Mouse (Mus musculus) intestine, postnatal 0 days (tissue): ENCODE measurements around the gene Cd6. TPM values are rescaled to one million over a fixed set of nuclear protein-coding genes. Genes with fewer than 3 reads are reported as not detected.

Experiments used
- ATAC-seq: fragments of 200-750 bp; cut with Nextera tagmentation; 2 replicates; pipeline ENCODE4 v1.8.0; 2017; ENCODE audit warnings: mild to moderate bottlenecking, moderate TSS enrichment, moderate library complexity
- H3K27ac ChIP-seq: fragments of 300-500 bp; sonication (generic); 2 replicates; pipeline ENCODE4 v1.5.1; 2014; ENCODE audit warnings: mild to moderate bottlenecking, low read depth, low read length, moderate library complexity
- H3K27me3 ChIP-seq: fragments of 300-500 bp; sonication (generic); replicated peaks from 2 replicates; pipeline ENCODE4 v1.6.1; 2014; ENCODE audit warnings: low read length, mixed read lengths; ENCODE audit not compliant: control insufficient read depth, insufficient read depth
- H3K36me3 ChIP-seq: fragments of 300-500 bp; sonication (generic); 2 replicates; pipeline ENCODE4 v1.6.1; 2014; ENCODE audit warnings: mild to moderate bottlenecking, moderate library complexity; ENCODE audit not compliant: control insufficient read depth, insufficient read depth
- H3K4me1 ChIP-seq: fragments of 300-500 bp; sonication (generic); replicated peaks from 2 replicates; pipeline ENCODE4 v1.6.1; 2014; ENCODE audit warnings: antibody characterized with exemption, low read length, mixed read lengths; ENCODE audit not compliant: control insufficient read depth, insufficient read depth
- H3K4me2 ChIP-seq: fragments of 300-500 bp; sonication (generic); replicated peaks from 2 replicates; pipeline ENCODE4 v1.6.1; 2014; ENCODE audit warnings: low read depth, mild to moderate bottlenecking, moderate library complexity
- H3K4me3 ChIP-seq: fragments of 300-500 bp; sonication (generic); 2 replicates; pipeline ENCODE4 v1.5.1; 2014; ENCODE audit warnings: low read depth, low read length
- H3K9ac ChIP-seq: fragments of 300-500 bp; sonication (generic); 2 replicates; pipeline ENCODE4 v1.6.1; 2014; ENCODE audit warnings: mild to moderate bottlenecking, low read depth, low read length
- H3K9me3 ChIP-seq: fragments of 300-500 bp; sonication (generic); 2 replicates; pipeline ENCODE4 v1.6.1; 2016; ENCODE audit warnings: mixed run types; ENCODE audit not compliant: control insufficient read depth
- CTCF ChIP-seq: sonication (generic); IDR thresholded peaks from 2 replicates; pipeline ENCODE4 v1.5.1; 2016; ENCODE audit warnings: low read depth, mild to moderate bottlenecking, control low read depth, antibody characterized with exemption, moderate library complexity
- WGBS: fragments of 180-500 bp; shearing (Covaris S2); extraction: QIAGEN DNeasy Blood & Tissue Kit; methylation state at CpG from one replicate; pipeline ENCODE4 v1.1.7; 2014; 5-methylcytosine and 5-hydroxymethylcytosine counted together
- polyA plus RNA-seq: library from polyadenylated mRNA; unstranded; fragments of >200 nt; fragmentation: Nextera tagmentation; extraction: Ambion mirVana; gene quantifications from 2 replicates; pipeline ENCODE4 v1.2.1, GENCODE M21; 2015

Cd6 gene
- polyA plus RNA-seq, 1 experiment from 2014 or later: 0.05 TPM

DNA sequence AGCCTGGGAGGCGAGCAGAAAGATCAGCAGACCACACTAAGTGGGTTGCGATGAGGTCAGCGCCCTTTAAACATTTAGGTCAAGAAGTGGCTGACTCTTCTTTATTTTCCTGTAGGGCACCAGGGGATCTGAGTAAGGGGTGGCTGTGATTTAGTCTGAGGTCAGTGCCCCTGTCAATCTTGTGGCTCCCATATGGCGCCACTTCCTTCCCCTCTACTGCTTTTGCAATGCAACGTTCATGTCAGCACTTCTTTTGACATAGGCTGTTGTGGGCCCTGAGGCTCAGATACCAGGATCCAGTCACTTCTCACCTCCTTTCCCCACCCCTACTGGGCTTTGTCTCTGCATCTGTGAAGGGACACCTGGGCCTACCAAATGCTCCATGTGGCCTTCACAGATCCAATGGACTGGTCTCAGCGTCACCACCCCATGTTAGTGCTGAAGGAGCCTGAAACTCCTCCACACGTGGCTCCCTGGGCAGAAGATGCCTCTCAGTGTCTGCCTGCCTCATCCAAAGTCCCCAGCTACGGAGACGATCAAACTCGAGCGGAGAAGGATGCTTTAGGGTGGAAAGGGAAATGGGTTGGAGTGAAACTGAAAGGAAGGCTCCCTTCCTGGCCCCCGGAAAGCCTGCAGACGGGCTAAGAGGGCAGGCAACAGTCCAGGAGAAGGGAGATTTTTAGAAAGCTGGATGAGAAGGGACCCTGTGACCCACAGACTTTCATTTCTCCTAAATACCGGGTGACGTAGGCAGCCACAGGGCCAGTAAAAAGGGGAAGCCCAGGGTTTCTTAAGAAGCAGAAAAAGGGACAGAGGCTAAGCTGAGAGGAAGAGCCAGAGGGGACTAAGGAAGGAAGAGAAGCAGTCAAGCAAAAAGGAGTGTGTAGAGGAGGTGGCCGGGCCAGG, 12.1 kb upstream of the Cd6 start:
- Histone ChIP-seq H3K4me2 (peak overlapping the region; percentile 24), H3K4me1 (no peaks in the 10 kb centered on the region), H3K27ac (no peak overlapping the region), H3K4me3 (no peak overlapping the region), H3K27me3 (no peaks in the 10 kb centered on the region; the same call in 1 of the 2 replicates), H3K36me3 (no peaks in the 10 kb centered on the region), H3K9ac (no peak overlapping the region), H3K9me3 (no peaks in the 10 kb centered on the region)
- 69% methylated on average over 16 of the region's 16 CpGs for WGBS
- no peak for TF ChIP-seq CTCF
- ATAC-seq: no peak

GRCm38 (mm10) chr19:10839010-10839892, 9.4 kb upstream of the Cd6 start, which contains the start of gene Slc15a3:
Gene Slc15a3, plus strand, starts transcription at chr19:10839727.
- Histone ChIP-seq H3K27me3 (no peaks in the 10 kb centered on the region; the same call in 1 of the 2 replicates), H3K4me1 (no peaks in the 10 kb centered on the region), H3K9me3 (no peaks in the 10 kb centered on the region), H3K4me3 (no peak within 1 kb of the TSS), H3K27ac (no peak within 1 kb of the TSS), H3K4me2 (no peak within 1 kb of the TSS), H3K36me3 (no peaks in the 10 kb centered on the region), H3K9ac (no peak within 1 kb of the TSS)
- 77% methylated on average over 15 of the region's 15 CpGs for WGBS
- ATAC-seq: no peak
- no peak for TF ChIP-seq CTCF

- Histone ChIP-seq H3K4me2 (no peak overlapping the region), H3K36me3 (no peaks in the 10 kb centered on the region), H3K4me3 (no peak overlapping the region), H3K9me3 (no peaks in the 10 kb centered on the region), H3K27me3 (no peaks in the 10 kb centered on the region), H3K27ac (no peak overlapping the region), H3K9ac (no peak overlapping the region), H3K4me1 (no peaks in the 10 kb centered on the region)
- no peak for ATAC-seq
- 35% methylated on average over 3 of the region's 3 CpGs for WGBS
- no peak for TF ChIP-seq CTCF
Observed at GRCm38 (mm10) chr19:10835671-10836070, 5.8 kb upstream of the Cd6 start.

- Histone ChIP-seq H3K4me3 (no peak overlapping the region), H3K9ac (no peak overlapping the region), H3K4me1 (no peaks in the 10 kb centered on the region), H3K27ac (no peak overlapping the region), H3K27me3 (no peaks in the 10 kb centered on the region), H3K9me3 (no peaks in the 10 kb centered on the region), H3K4me2 (no peak overlapping the region), H3K36me3 (no peaks in the 10 kb centered on the region)
- no peak for TF ChIP-seq CTCF
- WGBS: 75% methylated on average over 3 of the region's 3 CpGs
- no peak for ATAC-seq
Observed at GRCm38 (mm10) chr19:10833611-10834010, 3.8 kb upstream of the Cd6 start.

DNA sequence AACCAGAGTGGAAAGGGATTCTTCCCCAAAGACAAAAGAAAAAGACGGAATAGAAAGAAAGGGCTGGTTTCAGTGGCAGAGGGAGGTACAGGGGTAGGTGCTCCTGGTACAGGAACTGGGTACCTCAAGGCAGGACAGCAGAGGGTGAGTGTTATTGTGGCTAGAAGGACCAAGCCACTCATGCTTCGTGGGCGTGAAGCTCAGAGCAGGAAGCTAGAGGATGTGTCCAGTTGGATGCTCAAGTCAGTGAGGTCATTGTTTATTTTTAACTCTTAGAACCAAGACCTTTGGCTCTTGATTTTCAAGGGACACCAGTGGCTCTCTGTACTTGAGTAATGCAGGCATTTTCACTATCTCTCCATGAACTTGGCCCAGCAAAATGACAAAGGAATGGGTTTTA, 2.2 kb upstream of the Cd6 start:
- Histone ChIP-seq H3K27ac (no peak overlapping the region), H3K4me3 (no peak overlapping the region), H3K27me3 (no peaks in the 10 kb centered on the region), H3K36me3 (no peaks in the 10 kb centered on the region), H3K9ac (no peak overlapping the region), H3K4me2 (no peak overlapping the region), H3K9me3 (no peaks in the 10 kb centered on the region), H3K4me1 (no peaks in the 10 kb centered on the region)
- no peak for ATAC-seq
- WGBS: 67% methylated on average over 3 of the region's 3 CpGs
- no peak for TF ChIP-seq CTCF

GRCm38 (mm10) chr19:10831424-10831823, 1.6 kb upstream of the Cd6 start:
- Histone ChIP-seq H3K9me3 (no peaks in the 10 kb centered on the region), H3K27me3 (no peaks in the 10 kb centered on the region), H3K36me3 (no peaks in the 10 kb centered on the region), H3K27ac (no peak overlapping the region), H3K4me1 (no peaks in the 10 kb centered on the region), H3K4me3 (no peak overlapping the region), H3K4me2 (no peak overlapping the region), H3K9ac (no peak overlapping the region)
- 13% methylated on average over 5 of the region's 5 CpGs for WGBS
- ATAC-seq: peak; percentile 41; the same call in 1 of the 2 replicates
- peak; percentile 75 for TF ChIP-seq CTCF
